Mouse (Mus musculus) layer of hippocampus, postnatal 10 days (tissue): ENCODE measurements around the gene Alx1. TPM values are rescaled to one million over a fixed set of nuclear protein-coding genes. Genes with fewer than 3 reads are reported as not detected.

Experiments used
- total RNA-seq, 2 experiments: library from RNA; stranded (reverse); gene quantifications; 2 replicates each; pipeline ENCODE4 v1.2.3; 2021

Gene Alx1
- total RNA-seq, 2 experiments from 2014 or later = 0.41 TPM; not detected in 1

Other genes starting within 250 kb of the Alx1 start
- gene Lrriq1, start 206.1 kb upstream of the Alx1 start, total RNA-seq = 1 to 10 TPM; 3.4 to 5.2 TPM